Mouse (Mus musculus): Measurements from ENCODE around the gene Dusp13. TPM values are rescaled to one million over a fixed set of nuclear protein-coding genes. Genes with fewer than 3 reads are reported as not detected.

The Dusp13 gene
- total RNA-seq (2021): under 1 TPM; 0.62 to 0.68 TPM
- long read RNA-seq: 0 reads

DNA sequence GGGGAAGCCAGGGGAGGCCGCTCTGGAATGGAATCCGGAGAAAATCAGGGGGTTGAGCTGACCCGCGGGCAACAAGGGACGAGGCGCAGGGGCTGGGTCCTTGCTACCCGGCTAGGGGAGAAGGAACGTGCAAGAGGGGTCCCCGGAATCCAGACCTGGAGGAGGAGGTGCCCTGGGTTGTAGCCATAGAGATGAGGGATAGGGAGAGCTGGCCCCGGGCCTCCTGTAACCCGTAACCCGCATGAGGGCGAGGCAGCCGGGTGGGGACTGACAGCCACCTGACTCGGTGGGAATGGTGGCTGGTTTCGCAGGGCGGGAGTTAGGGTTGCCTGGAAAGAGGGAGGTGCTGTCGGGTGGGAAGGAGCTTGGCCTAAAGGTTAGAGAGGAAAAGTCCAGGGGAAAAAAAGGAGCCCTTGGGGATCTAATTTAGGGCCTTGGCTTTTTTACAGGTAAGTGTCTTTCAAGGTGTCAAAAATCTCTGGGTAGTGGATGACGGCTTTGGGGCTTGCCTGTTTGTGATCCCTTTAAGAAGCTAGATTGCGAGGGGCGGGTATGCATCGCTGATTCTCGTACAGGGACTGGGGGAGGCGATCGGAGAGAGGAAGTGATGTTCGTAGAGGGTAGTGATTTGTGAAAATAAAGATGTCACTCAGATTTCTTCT, at the start of gene Dusp13:
Gene Dusp13, minus strand, starts transcription at position 301 of the 662 bp plus-strand sequence.
- peak; percentile 63 to 80 for DNase-seq (ENCODE audit: low spot score in 2 of 2)

DNA sequence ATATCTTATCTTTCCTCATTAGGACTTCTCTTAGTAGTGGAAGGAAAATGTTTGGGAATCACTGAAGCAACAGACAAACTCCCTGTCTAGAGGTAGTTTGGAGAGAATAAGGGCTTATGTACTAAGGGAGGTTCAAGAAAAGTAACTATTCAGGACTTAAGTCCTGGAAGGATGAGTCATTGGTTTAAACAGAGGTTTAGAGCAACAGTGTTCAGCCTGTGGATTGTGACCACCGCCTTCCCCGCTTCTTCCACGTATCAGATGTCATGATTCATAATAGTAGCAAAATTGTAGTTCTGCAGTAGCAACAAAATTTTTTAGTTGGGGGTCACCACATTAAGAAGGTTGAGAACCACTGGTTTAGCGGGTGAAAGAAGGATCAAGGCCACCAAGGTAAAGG, 49.7 kb upstream of the Dusp13 start:
- no peak for DNase-seq (ENCODE audit: low spot score in 2 of 2)

- no peak for DNase-seq (ENCODE audit: low spot score in 2 of 2)
Observed at GRCm38 (mm10) chr14:21792250-21792649, 41.3 kb upstream of the Dusp13 start.

- DNase-seq (ENCODE audit: low spot score in 2 of 2): no peak
Observed at GRCm38 (mm10) chr14:21791722-21792121, 40.7 kb upstream of the Dusp13 start.

DNA sequence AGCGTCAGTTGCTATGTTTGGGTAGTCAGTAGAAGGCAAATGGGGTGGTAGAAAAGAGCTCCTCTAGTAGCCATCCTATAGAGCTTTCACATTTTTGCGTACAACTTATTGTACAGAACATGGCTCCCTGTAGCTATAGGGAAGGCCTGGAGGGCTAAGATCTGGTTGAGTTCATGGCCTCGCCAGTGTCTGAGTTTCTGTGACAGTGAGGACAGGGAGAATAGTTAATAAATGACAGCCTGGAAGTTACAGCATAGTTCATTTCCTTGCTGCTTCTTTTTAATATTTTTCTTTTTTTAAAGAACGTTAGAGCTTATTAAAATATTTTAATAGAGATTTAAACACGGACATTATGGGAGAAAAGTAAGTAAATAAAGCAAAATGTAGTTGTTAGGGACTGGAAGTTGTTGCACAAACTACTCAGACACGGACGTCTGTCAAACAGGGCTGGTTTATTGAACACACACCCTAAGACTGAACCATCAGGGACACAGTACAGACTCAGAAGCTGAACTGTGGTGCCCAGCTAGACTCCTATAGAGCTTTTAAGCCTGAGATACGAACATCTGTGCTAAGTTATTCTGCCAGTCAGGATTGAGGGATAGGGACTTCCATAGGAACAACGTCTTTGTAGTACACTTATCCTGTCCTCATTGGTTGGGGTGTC, 39.7 kb upstream of the Dusp13 start:
- no peak for DNase-seq (ENCODE audit: low spot score in 2 of 2)

GRCm38 (mm10) chr14:21788121-21788520, 37.1 kb upstream of the Dusp13 start:
- peak in 1 of 2 experiments; percentile 28 for DNase-seq (ENCODE audit: low spot score in 2 of 2)

- no peak for DNase-seq (ENCODE audit: low spot score in 2 of 2)
Observed at GRCm38 (mm10) chr14:21787374-21787773, 36.4 kb upstream of the Dusp13 start.

DNA sequence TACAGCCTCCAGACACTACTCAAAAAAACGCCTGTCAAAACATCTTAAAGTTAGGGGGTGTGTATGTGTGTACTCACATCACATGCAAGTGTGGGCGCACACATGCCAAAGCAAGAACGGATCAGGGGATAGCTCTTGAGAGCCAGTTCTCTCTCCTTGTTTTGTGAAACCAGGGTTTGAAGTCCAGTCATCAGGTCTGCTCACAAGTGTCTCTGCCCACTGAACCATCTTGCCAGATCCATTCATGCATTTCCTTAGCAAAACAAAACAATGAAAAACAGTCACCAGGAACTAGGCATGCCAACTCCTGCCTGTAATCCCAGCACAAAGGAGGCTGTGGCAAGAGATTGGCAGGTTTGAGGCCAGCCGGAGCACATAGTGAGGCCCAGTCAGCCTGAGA, 35.5 kb upstream of the Dusp13 start:
- no peak for DNase-seq (ENCODE audit: low spot score in 2 of 2)

GRCm38 (mm10) chr14:21776201-21776600, 25.2 kb upstream of the Dusp13 start:
- no peak for DNase-seq (ENCODE audit: low spot score in 2 of 2)

- DNase-seq (ENCODE audit: low spot score in 2 of 2): no peak
Observed at GRCm38 (mm10) chr14:21773946-21774345, 23.0 kb upstream of the Dusp13 start.

DNA sequence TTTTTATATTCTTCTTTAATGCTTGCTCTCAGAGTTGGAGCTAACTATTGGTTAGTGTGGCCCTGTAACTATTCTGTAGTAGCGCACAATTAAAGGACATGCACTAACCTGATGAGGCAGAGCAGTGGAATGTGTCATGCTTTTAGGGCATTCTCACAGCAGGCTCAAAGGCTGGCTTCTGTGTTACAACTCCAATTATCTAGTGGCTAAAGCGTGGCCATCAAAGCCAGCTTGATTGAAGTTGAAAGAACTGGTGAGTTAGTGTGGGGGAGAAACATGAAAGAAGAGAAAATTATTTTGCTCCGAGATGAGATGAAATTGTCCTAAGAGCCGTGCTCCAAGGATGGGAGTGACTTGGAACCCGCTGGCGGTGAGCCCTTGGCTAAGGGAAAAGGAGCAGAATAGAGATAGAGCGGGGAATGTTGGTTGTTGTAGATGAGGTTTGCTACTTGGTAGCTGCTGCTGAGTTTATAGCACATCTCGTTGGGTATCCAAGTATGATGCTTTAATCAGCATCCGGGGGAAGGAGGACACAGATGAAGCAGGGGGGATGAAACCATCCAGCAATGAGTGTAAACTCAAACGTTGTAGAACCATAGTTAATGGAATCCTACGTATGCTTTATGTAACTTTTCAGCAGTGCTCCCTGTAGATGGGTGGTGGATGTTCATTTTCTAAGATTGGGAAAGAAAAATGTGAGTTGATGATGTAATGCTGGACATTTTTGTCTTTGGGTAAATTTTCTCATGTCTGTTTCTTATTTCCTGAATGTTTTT, 21.7 kb upstream of the Dusp13 start:
- no peak for DNase-seq (ENCODE audit: low spot score in 2 of 2)

DNA sequence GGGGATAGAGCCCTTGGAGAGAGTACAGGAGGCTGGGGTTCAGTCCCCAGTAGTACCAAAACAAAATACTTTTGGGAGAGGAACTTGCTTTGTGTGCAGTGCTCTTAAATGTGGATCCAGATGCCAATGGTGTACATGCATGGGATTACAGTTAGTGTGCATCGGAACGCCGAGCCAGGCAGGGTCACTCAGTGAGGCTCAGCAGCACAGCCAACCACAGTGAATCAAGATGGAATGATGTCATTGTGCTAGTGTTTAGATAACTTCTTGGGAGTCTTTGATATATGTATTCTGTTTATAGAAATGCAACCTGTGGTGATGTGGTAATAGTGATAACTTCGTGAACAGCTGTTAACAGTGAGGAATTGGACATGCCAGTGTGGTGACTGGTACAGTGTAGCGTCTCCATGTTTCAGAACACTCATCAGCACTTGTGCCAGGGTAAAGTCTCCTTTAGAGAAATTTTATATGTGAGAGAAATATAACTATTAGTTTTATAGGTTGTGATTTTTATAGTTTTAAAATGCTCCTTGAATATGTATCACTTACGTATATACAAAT, 15.5 kb upstream of the Dusp13 start:
- DNase-seq (ENCODE audit: low spot score in 2 of 2): no peak

DNA sequence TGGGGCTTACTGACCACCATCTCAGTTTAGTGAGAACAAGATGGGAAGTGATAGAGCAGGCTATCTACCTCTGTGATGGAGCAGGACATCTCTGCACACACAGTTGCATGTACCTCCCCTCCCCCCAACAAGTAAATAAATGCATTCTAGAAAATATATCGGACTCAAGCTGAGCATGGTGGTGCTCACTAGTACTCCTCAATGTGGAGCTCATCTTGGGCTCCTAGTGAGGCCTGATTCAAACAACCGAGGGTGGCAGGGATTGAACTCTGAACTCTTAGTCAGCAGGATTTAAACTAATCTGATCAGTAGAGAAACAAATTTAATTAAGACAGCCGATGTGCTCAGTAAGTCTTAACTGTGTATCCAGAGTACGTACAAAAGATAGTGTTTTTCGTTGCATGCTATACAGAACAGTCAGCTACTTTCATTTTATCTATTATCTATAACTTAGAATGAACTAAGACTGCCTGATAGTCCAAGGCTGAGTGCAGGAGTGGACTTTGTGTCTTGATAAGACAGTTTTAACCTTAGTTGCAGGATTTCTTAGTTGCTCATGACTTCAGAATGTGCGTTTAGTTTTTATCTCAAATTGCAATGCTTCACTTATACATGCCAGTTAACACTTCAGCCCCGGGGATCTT, 14.9 kb upstream of the Dusp13 start:
- no peak for DNase-seq (ENCODE audit: low spot score in 2 of 2)

GRCm38 (mm10) chr14:21764646-21765045, 13.7 kb upstream of the Dusp13 start:
- no peak for DNase-seq (ENCODE audit: low spot score in 2 of 2)

DNA sequence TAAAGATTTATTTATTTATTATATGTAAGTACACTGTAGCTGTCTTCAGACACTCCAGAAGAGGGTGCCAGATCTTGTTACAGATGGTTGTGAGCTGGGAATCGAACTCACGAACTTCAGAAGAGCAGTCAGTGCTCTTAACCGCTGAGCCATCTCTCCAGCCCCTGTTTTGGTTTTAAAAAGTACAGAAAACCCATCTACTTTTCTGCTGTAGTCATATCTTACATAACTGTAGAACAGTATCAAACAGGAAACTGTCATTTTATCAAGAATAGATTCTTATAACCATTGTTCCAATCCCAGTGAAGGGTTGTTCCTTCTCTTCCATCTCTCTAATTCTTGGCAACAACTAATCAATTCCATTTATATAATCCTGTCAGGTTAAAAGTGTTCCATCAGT, 12.8 kb upstream of the Dusp13 start:
- DNase-seq (ENCODE audit: low spot score in 2 of 2): no peak

DNA sequence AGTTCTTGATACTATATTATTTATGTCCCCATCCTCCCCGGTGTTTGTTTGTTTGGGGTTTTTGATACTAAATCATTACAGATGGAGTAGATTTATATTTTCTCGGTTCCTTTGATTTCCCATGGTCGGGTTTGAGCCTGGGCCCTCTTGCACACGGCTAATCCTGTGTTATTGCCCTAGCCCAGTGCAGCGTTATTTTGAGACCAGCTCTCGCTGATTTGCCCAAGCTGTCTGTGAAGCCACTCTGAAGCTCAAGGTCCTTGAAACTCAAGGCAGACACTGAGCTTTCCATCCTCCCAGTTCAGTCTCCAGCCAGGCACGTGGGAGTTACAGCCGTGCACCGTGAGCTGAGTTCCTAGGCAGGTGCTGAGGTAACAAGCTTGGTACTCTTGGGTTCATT, 10.6 kb upstream of the Dusp13 start:
- no peak for DNase-seq (ENCODE audit: low spot score in 2 of 2)

GRCm38 (mm10) chr14:21753367-21753766, 2.4 kb upstream of the Dusp13 start:
- no peak for DNase-seq (ENCODE audit: low spot score in 2 of 2)

GRCm38 (mm10) chr14:21752411-21752810, 1.4 kb upstream of the Dusp13 start:
- DNase-seq (ENCODE audit: low spot score in 2 of 2): no peak

- DNase-seq (ENCODE audit: low spot score in 2 of 2): peak; percentile 78 to 90
Observed at GRCm38 (mm10) chr14:21750008-21750880, 737 bp downstream of the Dusp13 start, which contains the start of gene Samd8. Samd8 (plus strand) TSS chr14:21750531.
